In the genomic region with DNA sequence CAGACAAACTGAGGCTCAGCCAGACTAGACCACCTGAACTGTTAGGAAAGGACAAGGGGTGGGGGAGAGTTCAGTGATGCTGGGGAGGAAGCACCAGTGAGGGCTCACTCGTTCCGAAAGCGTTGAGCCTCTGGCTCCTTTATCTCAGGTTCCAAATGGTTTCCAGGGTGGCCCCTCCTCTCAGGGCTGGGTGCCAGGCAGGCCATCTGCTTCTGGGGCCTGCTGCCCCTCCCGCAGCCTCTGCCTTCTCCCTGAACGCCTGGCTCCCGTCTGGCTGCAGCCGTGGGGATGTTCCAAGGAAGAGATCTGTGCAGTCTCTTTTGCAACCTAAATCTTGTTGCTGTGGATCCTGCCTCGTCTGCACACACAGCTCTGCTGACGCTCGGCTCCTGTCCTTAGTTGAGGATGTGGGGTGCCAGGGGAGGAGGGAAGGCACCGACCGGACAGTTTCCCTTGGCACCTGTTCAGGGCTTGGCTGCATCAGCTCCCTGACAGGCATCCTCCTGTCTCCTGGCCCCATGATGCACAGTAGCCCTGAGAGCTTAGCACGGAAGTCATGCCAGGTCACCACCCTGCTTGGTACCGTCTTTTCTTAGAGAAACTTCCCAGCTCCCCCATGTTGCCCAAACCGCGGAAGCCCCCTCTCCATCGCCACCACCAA, we compare ENCODE assay signal across 8 mouse cellular contexts. TPM values are rescaled to one million over a fixed set of nuclear protein-coding genes. Genes with fewer than 3 reads are reported as not detected.
A peak's percentile ranks its signal among the peaks of the same experiment; 100 is the strongest.
DNase-seq lines count a peak whose midpoint lies in the region; ATAC-seq and TF ChIP-seq lines count a peak whose summit lies in the region.

No protein-coding gene starts in this region.

- no peak for TF ChIP-seq CTCF in layer of hippocampus, adult 2 months (conservative IDR thresholded peaks at IDR 0.05)
- no peak for TF ChIP-seq CTCF in lung, embryonic 14.5 days (IDR thresholded peaks at IDR 0.05; ENCODE audit: low read depth)

- H3K9ac ChIP-seq in forebrain, embryonic 16.5 days (replicated peaks; ENCODE audit: low read depth, low read length): no peak overlapping the region
- H3K9ac ChIP-seq in lung, embryonic 14.5 days: no peak overlapping the region

- ATAC-seq in forebrain, embryonic 16.5 days: peak; percentile 88
- ATAC-seq in lung, embryonic 14.5 days (ENCODE audit: insufficient read depth): peak; percentile 70
- no peak for ATAC-seq in monocyte, adult 5-6 weeks (replicated peaks; ENCODE audit: insufficient number of reproducible peaks, low FRiP score, low TSS enrichment, poor library complexity, severe bottlenecking)

- H3K27me3 ChIP-seq in forebrain, embryonic 16.5 days (replicated peaks; ENCODE audit: control insufficient read depth, insufficient read depth, low read length): no peaks in the 10 kb centered on the region
- no peaks in the 10 kb centered on the region for H3K27me3 ChIP-seq in lung, embryonic 14.5 days (ENCODE audit: insufficient read depth, low read length)

- no peak overlapping the region for H3K4me3 ChIP-seq in forebrain, embryonic 16.5 days (replicated peaks; ENCODE audit: low read length)
- H3K4me3 ChIP-seq in layer of hippocampus, adult 2 months: peak overlapping the region; percentile 23; the same call in 1 of the 2 replicates
- no peak overlapping the region for H3K4me3 ChIP-seq in lung, embryonic 14.5 days (ENCODE audit: low read depth, low read length)

- intact Hi-C loops in heart, postnatal 10 days (cut with DNase I): loop anchor here (2.0 kb wide), 1 partner anchor 33 kb away; no protein-coding TSS in a partner anchor

- peak; percentile 85 for DNase-seq in spleen, adult 12 weeks (ENCODE audit: low spot score)
- no peak for DNase-seq in spleen, adult 18-20 months
- peak; percentile 92 for DNase-seq in heart, postnatal 10 days
- peak; percentile 86 to 89 for DNase-seq in layer of hippocampus, adult 2 months (ENCODE audit: low spot score in 2 of 2)
- DNase-seq in lung, embryonic 14.5 days: peak; percentile 89
- DNase-seq in right cerebral cortex, postnatal 10 days (ENCODE audit: low spot score in 2 of 2): peak; percentile 90

- H3K27ac ChIP-seq in forebrain, embryonic 16.5 days (ENCODE audit: low read length): peak overlapping the region; percentile 64
- H3K27ac ChIP-seq in layer of hippocampus, adult 2 months: peak overlapping the region; percentile 91
- peak overlapping the region; percentile 70; the same call in 1 of the 2 replicates for H3K27ac ChIP-seq in lung, embryonic 14.5 days (ENCODE audit: low read depth)

- H3K4me1 ChIP-seq in forebrain, embryonic 16.5 days (replicated peaks; ENCODE audit: control insufficient read depth, insufficient read depth, low read length): peaks cover 26% of the 10 kb centered on the region
- peaks cover 15% of the 10 kb centered on the region for H3K4me1 ChIP-seq in lung, embryonic 14.5 days (ENCODE audit: insufficient read depth)

- 36% methylated on average over 17 of the region's 17 CpGs for WGBS in forebrain, embryonic 16.5 days
- 41% methylated on average over 17 of the region's 17 CpGs for WGBS in lung, embryonic 14.5 days

- no peaks in the 10 kb centered on the region for H3K36me3 ChIP-seq in forebrain, embryonic 16.5 days (ENCODE audit: control insufficient read depth, insufficient read depth)
- 0 out of 2 replicates have a peak, but pooled peaks cover 2% of the 10 kb centered on the region for H3K36me3 ChIP-seq in lung, embryonic 14.5 days (ENCODE audit: insufficient read depth)

- no peaks in the 10 kb centered on the region for H3K9me3 ChIP-seq in forebrain, embryonic 16.5 days (ENCODE audit: control insufficient read depth, low read length)
- no peaks in the 10 kb centered on the region for H3K9me3 ChIP-seq in lung, embryonic 14.5 days (ENCODE audit: low read depth, low read length)

- peak overlapping the region; percentile 30 for H3K4me2 ChIP-seq in forebrain, embryonic 16.5 days (ENCODE audit: low read length)
- H3K4me2 ChIP-seq in lung, embryonic 14.5 days: peak overlapping the region; percentile 24; the same call in 1 of the 2 replicates

RNA-seq across cellular contexts. Expression of a gene that starts 35.7 kb away (rescaled TPM):
- polyA plus RNA-seq in forebrain, embryonic 16.5 days (2015; fragmentation: Nextera tagmentation; extraction: Ambion mirVana): 23.3 and 35.2 TPM in 2 replicates
- 100 to 1,000 TPM; 187 to 225 TPM for total RNA-seq in heart, postnatal 10 days (2021)
- 100 to 1,000 TPM; 178 to 182 TPM for total RNA-seq in layer of hippocampus, adult 2 months (2021)
- 71.5 and 72.4 TPM in 2 replicates for polyA plus RNA-seq in lung, embryonic 14.5 days (2014; fragmentation: Nextera tagmentation; extraction: Ambion mirVana)
- total RNA-seq in monocyte, adult 5-6 weeks (2017): 1.9 to 3.9 TPM in 2 of 3 replicates, not detected in the other

Comparison
In these comparisons a context has a peak if more than half of its experiments do, and no peak if none do; other contexts are left out.
1. DNase-seq: peak in spleen, adult 12 weeks (single experiment), heart, postnatal 10 days (2 of 2), layer of hippocampus, adult 2 months (2 of 2), lung, embryonic 14.5 days (single experiment) and right cerebral cortex, postnatal 10 days (2 of 2); none in spleen, adult 18-20 months (0 of 2).
2. RNA of a gene that starts 35.7 kb away (total RNA-seq): 187 to 225 TPM in heart, postnatal 10 days and 178 to 182 TPM in layer of hippocampus, adult 2 months; 1.9 to 3.9 TPM in monocyte, adult 5-6 weeks; every median in the first group is over 10 times any median in the second.
3. Peak in every context shown above with its lines, with median percentiles within 50 percentile points of each other: H3K27ac ChIP-seq.